In the genomic region with DNA sequence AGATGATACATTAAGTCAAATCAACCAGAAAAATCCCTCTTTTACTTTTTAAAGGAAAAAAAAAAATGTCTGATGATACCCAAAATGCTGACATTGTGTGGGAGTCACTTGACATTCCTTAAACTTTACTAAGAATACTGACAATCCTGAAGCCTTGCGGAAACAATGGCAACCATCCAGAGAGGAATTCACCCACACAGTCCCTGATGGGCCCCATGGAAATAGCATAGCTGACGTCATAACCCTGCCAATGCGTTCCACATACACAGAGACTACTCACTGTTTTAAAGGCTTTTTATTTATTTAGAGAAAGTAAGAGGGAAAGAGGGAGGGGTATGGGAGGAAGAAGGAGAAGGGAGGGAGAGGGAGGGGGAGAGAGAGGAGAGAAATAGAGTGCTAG, we compare ENCODE assay signal across 28 mouse cellular contexts. TPM values are rescaled to one million over a fixed set of nuclear protein-coding genes. Genes with fewer than 3 reads are reported as not detected.
DNase-seq lines count a peak whose midpoint lies in the region; ATAC-seq lines count a peak whose summit lies in the region.
"Had no signal": no experiment of that assay in that cellular context is flagged by ENCODE, and none has a peak within 500 bp of the region (broad histone marks: within the 10 kb centered on the region; RNA-seq: fewer than 3 reads in every experiment).

No protein-coding gene starts in this region.

- ATAC-seq in granulocyte monocyte progenitor cell, adult 5-6 weeks (replicated peaks; ENCODE audit: poor library complexity, severe bottlenecking), result no peak
- ATAC-seq in kidney, embryonic 15.5 days (replicated peaks; ENCODE audit: low FRiP score), result no peak
- ATAC-seq: intestine, embryonic 15.5 days; liver, embryonic 12.5 days had no signal

- H3K4me1 ChIP-seq in kidney, embryonic 15.5 days, result peaks cover 18% of the 10 kb centered on the region

- peaks cover 2% of the 10 kb centered on the region; the same call in 1 of the 2 replicates for H3K36me3 ChIP-seq in kidney, embryonic 15.5 days
- H3K36me3 ChIP-seq: embryonic facial prominence, embryonic 13.5 days; forebrain, embryonic 10.5 days; intestine, embryonic 15.5 days; limb, embryonic 12.5 days; liver, embryonic 12.5 days; midbrain, embryonic 12.5 days had no signal

- peak; percentile 33 for DNase-seq in heart, postnatal 4 days
- DNase-seq in heart, adult 18-20 months, result no peak
- peak; percentile 32 for DNase-seq in 3134 (ENCODE audit: extremely low read depth, insufficient read length, low spot score)
- peak; percentile 70 for DNase-seq in ES-CJ7 (ENCODE audit: low read depth, low spot score)
- DNase-seq in adipocyte (ENCODE audit: low spot score), result peak; percentile 44
- DNase-seq: adrenal gland, adult 8-10 months; cerebellum, adult 9-11 months; gastrocnemius, adult 2 months; lung, adult 2 months; thymus, postnatal 14 days had no signal

- H3K9ac ChIP-seq in kidney, embryonic 15.5 days, result no peak overlapping the region
- H3K9ac ChIP-seq: embryonic facial prominence, embryonic 13.5 days; hindbrain, embryonic 14.5 days; intestine, embryonic 15.5 days; limb, embryonic 12.5 days; liver, embryonic 12.5 days; midbrain, embryonic 12.5 days; neural tube, embryonic 13.5 days had no signal

- no peaks in the 10 kb centered on the region for H3K27me3 ChIP-seq in kidney, embryonic 15.5 days
- H3K27me3 ChIP-seq: embryonic facial prominence, embryonic 13.5 days; intestine, embryonic 15.5 days; limb, embryonic 12.5 days; liver, embryonic 12.5 days; midbrain, embryonic 12.5 days; neural tube, embryonic 13.5 days had no signal

- H3K27ac ChIP-seq in kidney, embryonic 15.5 days, result no peak overlapping the region
- H3K27ac ChIP-seq: embryonic facial prominence, embryonic 13.5 days; forebrain, embryonic 10.5 days; gastrocnemius, adult 2 months; hindbrain, embryonic 14.5 days; intestine, embryonic 15.5 days; limb, embryonic 12.5 days; liver, embryonic 12.5 days; midbrain, embryonic 12.5 days; neural tube, embryonic 13.5 days had no signal

- no peaks in the 10 kb centered on the region for H3K9me3 ChIP-seq in kidney, embryonic 15.5 days (replicated peaks)
- H3K9me3 ChIP-seq: embryonic facial prominence, embryonic 13.5 days; forebrain, embryonic 10.5 days; G1E; intestine, embryonic 15.5 days; limb, embryonic 12.5 days; liver, embryonic 12.5 days; midbrain, embryonic 12.5 days; neural tube, embryonic 13.5 days had no signal

- no peak overlapping the region for H3K4me3 ChIP-seq in kidney, embryonic 15.5 days (replicated peaks)
- H3K4me3 ChIP-seq: embryonic facial prominence, embryonic 13.5 days; forebrain, embryonic 10.5 days; gastrocnemius, adult 2 months; intestine, embryonic 15.5 days; limb, embryonic 12.5 days; liver, embryonic 12.5 days; midbrain, embryonic 12.5 days; neural tube, embryonic 13.5 days had no signal

- 42% methylated on average over 3 of the region's 3 CpGs for WGBS in kidney, embryonic 15.5 days

- H3K4me2 ChIP-seq in kidney, embryonic 15.5 days, result no peak overlapping the region
- H3K4me2 ChIP-seq: embryonic facial prominence, embryonic 13.5 days; hindbrain, embryonic 14.5 days; intestine, embryonic 15.5 days; limb, embryonic 12.5 days; liver, embryonic 12.5 days; midbrain, embryonic 12.5 days; neural tube, embryonic 13.5 days had no signal

RNA-seq across cellular contexts. Expression of a gene that starts 2.6 kb away (rescaled TPM):
- 100 to 1,000 TPM; 111 to 119 TPM for total RNA-seq in heart, postnatal 4 days (2021)
- 10 to 100 TPM; 63.3 to 63.8 TPM for total RNA-seq in heart, adult 18-20 months (2021)
- total RNA-seq in granulocyte monocyte progenitor cell, adult 5-6 weeks (2014; fragmentation: Nextera tagmentation), result 46.0 and 64.7 TPM in 2 replicates
- 23.7 and 25.1 TPM in 2 replicates for total RNA-seq in granulocyte monocyte progenitor cell, adult 5-6 weeks (2017)
- 57.0 and 57.6 TPM in 2 replicates for polyA plus RNA-seq in kidney, embryonic 15.5 days (2015; fragmentation: Nextera tagmentation; extraction: Ambion mirVana)

RNA-seq across cellular contexts. Expression of a gene that starts 27.3 kb away (rescaled TPM):
- 100 to 1,000 TPM; 384 to 408 TPM for total RNA-seq in heart, postnatal 4 days (2021)
- total RNA-seq in heart, adult 18-20 months (2021), result 100 to 1,000 TPM; 557 to 574 TPM
- 257 and 283 TPM in 2 replicates for total RNA-seq in granulocyte monocyte progenitor cell, adult 5-6 weeks (2014; fragmentation: Nextera tagmentation)
- total RNA-seq in granulocyte monocyte progenitor cell, adult 5-6 weeks (2017), result 739 and 762 TPM in 2 replicates
- 358 and 362 TPM in 2 replicates for polyA plus RNA-seq in kidney, embryonic 15.5 days (2015; fragmentation: Nextera tagmentation; extraction: Ambion mirVana)

RNA-seq across cellular contexts. Expression of a gene that starts 29.0 kb away (rescaled TPM):
- total RNA-seq in heart, postnatal 4 days (2021), result not detected
- total RNA-seq in heart, adult 18-20 months (2021), result not detected
- total RNA-seq in granulocyte monocyte progenitor cell, adult 5-6 weeks (2014; fragmentation: Nextera tagmentation), result not detected in 2 replicates
- not detected in 2 replicates for total RNA-seq in granulocyte monocyte progenitor cell, adult 5-6 weeks (2017)
- polyA plus RNA-seq in kidney, embryonic 15.5 days (2015; fragmentation: Nextera tagmentation; extraction: Ambion mirVana), result 0.12 and 0.13 TPM in 2 replicates
- total RNA-seq: adrenal gland, adult 8-10 months; G1E; gastrocnemius, adult 2 months; heart, postnatal 25 days; layer of hippocampus, postnatal 10 days had no signal
- polyA plus RNA-seq: cortical plate, adult 2 months; embryonic facial prominence, embryonic 13.5 days; G1E; large intestine, adult 2 months had no signal

RNA-seq across cellular contexts. Expression of a gene that starts 57.0 kb away (rescaled TPM):
- not detected for total RNA-seq in heart, postnatal 4 days (2021)
- total RNA-seq in heart, adult 18-20 months (2021), result under 1 TPM in 1 of 2 experiments, not detected in 1; 0.25 TPM
- not detected in 2 replicates for total RNA-seq in granulocyte monocyte progenitor cell, adult 5-6 weeks (2014; fragmentation: Nextera tagmentation)
- not detected in 2 replicates for total RNA-seq in granulocyte monocyte progenitor cell, adult 5-6 weeks (2017)
- polyA plus RNA-seq in kidney, embryonic 15.5 days (2015; fragmentation: Nextera tagmentation; extraction: Ambion mirVana), result 0.14 TPM in 1 of 2 replicates, not detected in the other
- total RNA-seq: adrenal gland, adult 8-10 months; gastrocnemius, adult 2 months; heart, postnatal 25 days; layer of hippocampus, postnatal 10 days had no signal
- polyA plus RNA-seq: brain, embryonic 14.5 days; cortical plate, adult 2 months; embryonic facial prominence, embryonic 13.5 days; forebrain, embryonic 10.5 days; G1E; gonadal fat pad, adult 2 months; hindbrain, embryonic 14.5 days; intestine, embryonic 15.5 days; kidney, embryonic 16.5 days; large intestine, adult 2 months; limb, embryonic 12.5 days; lung, adult 2 months; midbrain, embryonic 12.5 days; neural tube, embryonic 13.5 days had no signal

Comparison
In these comparisons a context has a peak if more than half of its experiments do, and no peak if none do; other contexts are left out.
1. DNase-seq: peak in heart, postnatal 4 days (single experiment), 3134 (single experiment), ES-CJ7 (single experiment) and adipocyte (single experiment); none in heart, adult 18-20 months (0 of 2).